Mouse (Mus musculus) MEL-GATA-1-ER (cell line): ENCODE data around the gene Drap1.

Experiments
- DNase-seq: peaks from one replicate; pipeline ENCODE4 v3.0.0-alpha.2; 2012; ENCODE audit warnings: low read depth; ENCODE audit errors: extremely low read depth

Drap1 gene

DNA sequence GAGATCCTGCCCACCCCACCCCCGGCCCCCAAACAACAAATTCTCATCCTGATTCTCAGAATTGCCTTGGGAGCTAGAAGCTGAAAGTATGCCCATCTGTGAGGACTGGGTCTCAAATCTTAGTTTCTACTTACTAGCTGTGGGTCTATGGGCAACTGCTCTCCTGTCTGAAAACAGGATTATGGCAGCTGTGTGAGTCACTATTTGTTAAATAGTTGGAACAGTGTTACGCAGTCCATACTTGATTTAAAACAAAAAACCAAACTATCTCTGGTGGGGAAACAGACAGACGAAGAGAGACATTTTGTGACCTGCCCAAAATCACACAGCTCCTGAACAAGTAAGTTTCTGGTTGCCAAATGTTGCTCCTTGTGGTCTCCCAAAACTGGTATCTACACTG lies 24.9 kb upstream of the Drap1 start:
- DNase-seq = no peak

DNA sequence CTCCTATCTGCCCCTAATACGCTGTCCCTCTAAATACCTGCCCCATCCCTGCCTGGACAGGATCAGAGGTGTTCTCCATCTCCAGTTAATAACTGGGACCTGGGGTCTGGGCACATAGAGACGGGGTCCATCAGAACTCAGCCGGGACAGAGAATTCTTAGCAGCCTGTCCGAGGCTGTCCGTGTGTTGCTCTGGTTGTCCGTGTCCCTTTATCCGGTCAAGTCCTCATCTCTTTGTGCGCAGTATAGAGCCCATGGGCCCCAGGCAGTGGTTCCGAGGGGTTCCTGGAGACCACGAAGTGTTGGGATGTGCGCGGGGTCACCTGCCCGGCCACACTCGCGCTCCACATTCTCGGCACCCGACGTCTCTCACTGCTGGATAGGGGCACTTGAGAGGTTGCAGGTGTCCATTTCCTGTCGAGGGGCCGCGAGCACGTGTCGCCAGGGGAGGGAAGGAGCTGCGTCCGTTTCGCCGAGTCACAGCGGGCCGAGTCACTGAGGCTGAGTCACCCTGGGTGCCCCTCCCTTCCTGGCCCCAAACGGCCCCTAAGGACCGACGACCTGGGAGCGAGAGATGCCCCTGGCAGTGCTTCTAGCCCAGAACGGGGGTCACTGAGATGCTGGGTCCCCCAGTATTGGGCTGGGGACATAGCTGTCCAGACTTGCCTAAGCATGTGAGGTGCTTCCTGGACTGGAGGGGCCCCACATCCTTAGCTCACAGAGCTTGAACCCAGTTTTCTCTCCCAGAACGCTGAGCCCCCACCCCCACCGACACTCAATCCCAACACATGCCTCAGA lies 23.8 kb upstream of the Drap1 start:
- no peak for DNase-seq

DNA sequence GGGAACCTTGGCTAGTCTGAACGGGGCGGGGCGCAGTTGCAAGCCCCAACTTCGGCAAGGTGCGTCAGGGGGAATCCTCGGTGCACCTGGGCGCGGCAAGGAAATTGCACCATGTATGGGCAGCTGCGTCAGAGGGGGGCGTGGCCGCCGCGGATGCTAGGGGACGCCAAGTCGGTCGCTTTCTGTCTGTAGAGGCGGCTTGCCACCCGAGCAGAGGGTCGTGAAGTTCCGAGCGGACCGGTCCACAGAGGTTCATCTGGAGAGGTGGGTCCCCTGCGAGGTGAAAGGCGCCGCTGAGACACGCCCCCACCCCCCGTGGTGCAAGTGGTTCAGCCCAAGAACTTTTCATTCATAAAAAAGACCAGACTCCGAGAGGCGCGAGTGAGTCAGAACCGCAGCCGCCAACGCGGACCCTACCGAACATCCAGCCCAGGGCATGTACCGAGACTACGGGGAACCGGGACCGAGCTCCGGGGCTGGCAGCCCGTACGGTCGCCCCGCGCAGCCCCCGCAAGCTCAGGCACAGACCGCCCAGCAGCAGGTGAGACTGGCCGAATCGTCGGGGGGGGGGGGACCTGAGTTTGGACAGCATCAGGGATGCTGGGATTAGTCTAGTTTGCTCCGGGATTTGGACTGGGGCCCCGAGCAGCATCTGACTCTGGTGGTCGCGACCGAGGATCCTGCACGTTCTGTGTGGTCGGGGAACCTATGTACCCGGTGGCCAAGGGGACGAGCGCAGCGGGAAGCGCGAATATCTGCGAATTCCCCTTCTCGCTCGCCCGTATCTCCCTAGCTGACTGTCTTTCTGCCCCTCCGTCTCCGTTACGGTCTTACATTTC lies 23.0 kb upstream of the Drap1 start, which contains the start of gene Fosl1:
TSS of gene Fosl1 (plus strand) at position 33 of the 839 bp plus-strand sequence.
- no peak for DNase-seq

DNA sequence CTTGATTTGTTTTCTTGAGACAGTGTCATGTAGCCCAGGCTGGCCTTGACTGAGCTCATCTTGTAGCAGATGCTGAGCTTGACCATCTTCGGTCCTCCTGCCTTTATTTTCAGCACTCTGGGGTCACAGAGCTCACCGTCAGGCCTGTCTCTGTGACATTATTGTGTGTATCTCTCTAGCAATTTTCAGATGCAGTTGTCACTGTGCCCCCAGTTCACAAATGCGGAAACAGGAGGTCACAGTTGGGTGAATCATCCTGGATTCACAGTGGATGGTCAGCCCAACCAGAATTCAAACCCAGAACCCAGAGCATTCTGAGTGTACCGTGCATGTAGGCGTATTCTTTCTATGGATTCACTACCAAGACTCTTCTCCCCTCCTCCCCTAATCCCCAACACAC lies 21.0 kb upstream of the Drap1 start:
- no peak for DNase-seq

GRCm38 (mm10) chr19:5444954-5445353 lies 20.2 kb upstream of the Drap1 start:
- no peak for DNase-seq

GRCm38 (mm10) chr19:5444371-5444908 lies 19.7 kb upstream of the Drap1 start:
- no peak for DNase-seq

GRCm38 (mm10) chr19:5433951-5434350 lies 9.2 kb upstream of the Drap1 start:
- no peak for DNase-seq

DNA sequence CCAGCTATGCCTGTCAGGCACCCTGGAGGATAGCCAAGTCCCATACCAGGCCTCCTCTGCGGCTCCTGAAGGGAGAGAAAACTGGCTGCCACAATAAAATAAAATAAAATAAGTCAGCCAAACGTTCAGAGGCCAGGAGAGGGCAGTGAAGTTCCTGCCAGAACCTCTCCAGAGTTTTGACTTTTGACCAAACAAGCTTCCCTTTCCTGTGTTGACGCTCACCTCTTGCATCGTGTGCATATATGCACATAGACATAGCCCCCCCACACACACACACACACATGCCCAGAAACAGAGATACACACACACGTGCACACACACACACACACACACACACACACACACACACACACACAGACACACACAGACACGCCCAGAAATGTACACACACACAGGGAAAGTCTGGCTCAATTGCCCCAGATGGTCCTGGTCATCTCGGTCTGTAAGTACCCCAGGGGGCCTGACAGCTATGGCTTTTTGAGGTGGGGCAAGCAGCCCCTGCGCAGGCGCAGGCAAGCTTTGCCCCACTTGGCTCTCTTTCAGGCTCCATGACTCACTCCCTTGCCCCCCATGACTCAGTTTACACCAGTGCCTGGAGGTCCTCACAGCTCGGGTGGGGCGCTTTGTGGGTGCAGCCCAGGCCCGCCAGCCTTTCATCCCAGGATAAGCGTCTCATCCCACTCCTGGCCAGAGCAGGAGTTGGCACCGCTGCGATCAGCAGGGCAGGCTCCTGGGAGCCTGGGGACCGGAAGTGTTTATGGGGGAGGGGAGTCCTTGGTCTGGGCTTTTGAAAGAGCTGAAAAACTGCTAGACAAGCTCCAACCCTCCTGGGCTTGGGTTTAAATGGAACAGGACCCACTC lies 8.4 kb upstream of the Drap1 start:
- DNase-seq = no peak

- DNase-seq = no peak
Measured at GRCm38 (mm10) chr19:5431911-5432464, 7.2 kb upstream of the Drap1 start.

DNA sequence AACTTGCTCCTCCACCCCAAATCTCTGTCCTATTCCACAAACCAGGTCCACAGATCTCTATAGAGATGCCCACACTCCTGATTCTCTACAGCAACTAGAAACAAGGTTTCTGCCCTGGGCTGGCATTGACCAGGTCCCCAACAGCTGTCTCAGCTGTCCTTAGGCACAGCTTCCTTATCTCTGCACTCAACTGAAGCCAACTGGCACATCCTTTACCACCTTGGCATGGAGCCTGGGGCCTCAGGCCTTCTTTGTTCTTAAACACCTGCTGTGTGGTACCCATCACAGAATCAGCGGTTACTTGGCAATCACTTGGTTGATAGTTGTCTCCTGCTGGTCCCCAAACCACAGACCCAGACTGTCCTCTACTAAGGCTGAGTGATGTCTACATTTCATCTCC lies 5.6 kb upstream of the Drap1 start:
- no peak for DNase-seq

- DNase-seq = no peak
Measured at GRCm38 (mm10) chr19:5429806-5430205, 5.0 kb upstream of the Drap1 start.

- DNase-seq = no peak
Measured at GRCm38 (mm10) chr19:5429219-5429618, 4.4 kb upstream of the Drap1 start.

GRCm38 (mm10) chr19:5428083-5428482 lies 3.3 kb upstream of the Drap1 start:
- DNase-seq = no peak

- no peak for DNase-seq
Measured at GRCm38 (mm10) chr19:5426640-5427290, 2.0 kb upstream of the Drap1 start.

DNA sequence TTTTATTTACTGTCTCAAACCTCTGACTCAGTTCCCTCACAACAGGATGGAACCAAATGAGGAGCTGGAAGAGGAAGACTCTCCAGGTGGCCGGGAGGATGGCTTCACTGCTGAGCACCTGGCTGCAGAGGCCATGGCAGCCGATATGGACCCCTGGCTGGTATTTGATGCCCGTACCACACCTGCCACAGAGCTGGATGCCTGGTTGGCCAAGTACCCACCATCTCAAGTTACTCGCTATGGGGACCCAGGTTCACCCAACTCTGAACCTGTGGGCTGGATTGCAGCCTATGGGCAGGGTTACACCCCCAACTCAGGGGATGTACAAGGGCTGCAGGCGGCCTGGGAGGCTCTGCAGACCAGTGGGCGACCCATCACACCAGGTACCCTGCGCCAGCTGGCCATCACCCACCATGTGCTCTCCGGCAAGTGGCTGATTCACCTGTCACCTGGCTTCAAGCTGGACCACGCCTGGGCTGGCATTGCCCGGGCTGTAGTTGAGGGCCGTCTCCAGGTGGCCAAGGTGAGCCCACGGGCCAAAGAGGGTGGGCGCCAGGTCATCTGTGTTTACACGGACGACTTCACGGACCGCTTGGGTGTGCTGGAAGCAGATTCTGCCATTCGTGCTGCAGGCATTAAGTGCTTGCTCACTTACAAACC lies 1.3 kb upstream of the Drap1 start:
- no peak for DNase-seq

DNA sequence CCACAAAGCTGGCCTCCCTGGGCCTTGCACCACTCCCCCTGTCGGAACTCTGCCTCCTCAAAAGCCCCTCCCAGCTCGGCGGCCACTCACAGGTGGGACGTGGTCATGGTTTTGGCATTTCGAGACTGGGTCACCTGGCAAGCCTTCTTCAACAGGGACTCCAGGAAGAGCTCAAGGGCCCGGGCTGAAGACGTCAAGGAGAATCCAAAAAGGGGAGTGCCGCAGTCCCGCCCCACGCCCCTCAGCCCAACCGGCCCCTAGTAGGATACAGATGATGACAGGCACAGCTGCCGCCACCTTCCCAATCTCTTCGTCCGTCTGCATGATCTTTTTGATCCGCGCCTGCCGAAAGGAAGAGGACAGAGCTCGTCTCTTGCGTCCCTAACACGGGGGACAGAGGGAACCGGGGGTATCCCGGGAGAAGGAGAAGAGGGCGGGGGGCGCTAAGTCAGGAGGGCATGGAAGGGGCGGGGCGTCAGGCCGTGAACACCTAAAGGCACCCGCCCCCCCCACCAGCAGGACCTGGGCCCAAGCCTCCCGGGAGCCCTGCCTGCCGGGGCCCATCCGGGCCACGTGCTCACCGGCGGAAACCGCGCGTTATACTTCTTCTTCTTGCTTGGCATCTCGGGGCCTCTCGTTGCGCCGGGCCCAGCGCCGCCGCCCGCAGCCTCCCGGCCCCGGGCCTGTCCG lies 542 bp downstream of the Drap1 start:
- DNase-seq = no peak

DNA sequence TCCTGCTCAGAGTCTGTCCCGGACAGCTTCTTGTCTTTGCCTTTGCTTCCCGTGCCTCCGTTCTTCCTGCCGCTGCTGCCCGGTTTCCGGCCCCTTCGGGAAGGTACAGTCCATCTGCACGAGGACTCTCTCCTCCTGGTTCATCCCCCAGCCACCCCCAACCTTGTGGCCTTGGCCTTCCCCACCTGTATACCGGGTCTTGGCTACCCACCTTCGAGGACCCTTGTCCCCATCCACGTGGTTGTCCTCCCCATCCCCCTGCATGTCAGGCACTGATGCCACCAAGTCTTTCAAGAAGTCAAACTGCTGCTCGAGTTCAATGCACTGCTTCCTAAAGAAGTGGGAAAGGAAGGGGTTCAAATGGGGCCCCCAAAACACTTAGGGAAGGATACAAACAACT lies 1.2 kb downstream of the Drap1 start:
- no peak for DNase-seq

DNA sequence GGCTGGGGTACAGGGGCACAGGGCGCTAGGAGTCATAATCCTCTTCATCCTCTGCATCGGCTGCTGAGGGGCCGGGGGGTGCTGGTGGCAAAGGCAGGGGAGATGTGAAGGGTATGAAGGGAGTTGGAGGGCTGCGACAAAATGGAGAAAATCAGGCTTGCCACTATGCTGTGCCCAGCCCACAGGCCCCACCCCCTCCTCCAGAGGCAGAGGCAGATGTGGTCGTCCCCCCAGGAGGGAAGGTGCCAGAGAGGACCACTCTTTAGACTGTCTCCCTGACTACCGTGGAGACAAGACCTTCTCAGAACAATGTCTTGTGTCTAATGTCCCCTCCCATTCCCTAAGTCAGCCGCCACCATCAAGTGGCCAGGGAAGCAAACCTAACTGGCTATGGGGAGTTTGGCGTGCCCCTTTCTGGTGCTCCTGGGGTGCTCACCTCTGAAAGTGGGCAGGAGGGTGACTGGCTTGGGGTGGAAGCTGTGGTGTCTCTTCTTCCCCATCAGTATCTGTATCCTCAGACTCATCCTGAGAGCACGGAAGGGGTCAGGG lies 1.8 kb downstream of the Drap1 start:
- no peak for DNase-seq

GRCm38 (mm10) chr19:5422267-5422666 lies 2.5 kb downstream of the Drap1 start:
- DNase-seq = no peak
